Comparison of ENCODE assay signal across 18 mouse cellular contexts in genomic region chr6:22114079-22114478, GRCm38 (mm10).
"Had no signal": no experiment of that assay in that cellular context is flagged by ENCODE, and none has a peak within 500 bp of the region (broad histone marks: within the 10 kb centered on the region; RNA-seq: fewer than 3 reads in every experiment).

No protein-coding gene starts in this region.

- H3K4me1 ChIP-seq: liver, embryonic 13.5 days; liver, embryonic 15.5 days; megakaryocyte, embryonic 14.5 days; midbrain, embryonic 13.5 days; midbrain, embryonic 15.5 days; neural tube, embryonic 12.5 days had no signal

- H3K27ac ChIP-seq: liver, embryonic 13.5 days; liver, embryonic 15.5 days; macrophage; midbrain, embryonic 13.5 days; midbrain, embryonic 15.5 days; neural tube, embryonic 12.5 days had no signal

- H3K27me3 ChIP-seq: liver, embryonic 13.5 days; liver, embryonic 15.5 days; megakaryocyte, embryonic 14.5 days; midbrain, embryonic 13.5 days; midbrain, embryonic 15.5 days; neural tube, embryonic 12.5 days had no signal

- H3K9me3 ChIP-seq: liver, embryonic 13.5 days; liver, embryonic 15.5 days; megakaryocyte, embryonic 14.5 days; midbrain, embryonic 13.5 days; midbrain, embryonic 15.5 days; neural tube, embryonic 12.5 days had no signal

- DNase-seq: liver, embryonic 13.5 days; lung, adult 2 months; lung, postnatal 10 days; retina, postnatal 1 day; right cerebral cortex, adult 18-20 months; right cerebral cortex, postnatal 25 days; right cerebral cortex, postnatal 4 days; spleen, adult 18-20 months; thymus, adult 2 months; thymus, postnatal 25 days; thymus, postnatal 4 days had no signal

- H3K4me3 ChIP-seq: liver, embryonic 13.5 days; liver, embryonic 15.5 days; megakaryocyte, embryonic 14.5 days; midbrain, embryonic 13.5 days; midbrain, embryonic 15.5 days; neural tube, embryonic 12.5 days had no signal

- H3K4me2 ChIP-seq: liver, embryonic 13.5 days; liver, embryonic 15.5 days; midbrain, embryonic 11.5 days; midbrain, embryonic 13.5 days; midbrain, embryonic 15.5 days; neural tube, embryonic 12.5 days had no signal

- H3K36me3 ChIP-seq: liver, embryonic 13.5 days; liver, embryonic 15.5 days; midbrain, embryonic 13.5 days; midbrain, embryonic 15.5 days; neural tube, embryonic 12.5 days had no signal

- ATAC-seq: midbrain, embryonic 13.5 days; midbrain, embryonic 15.5 days had no signal

- H3K9ac ChIP-seq: liver, embryonic 13.5 days; liver, embryonic 15.5 days; midbrain, embryonic 13.5 days; midbrain, embryonic 15.5 days; neural tube, embryonic 12.5 days had no signal
